Mouse (Mus musculus): ENCODE measurements around the gene Ahcyl2. TPM values are rescaled to one million over a fixed set of nuclear protein-coding genes. Genes with fewer than 3 reads are reported as not detected.

Ahcyl2 gene
- total and polyA plus RNA-seq, 3 experiments: 50.0 to 204 (median 184) TPM

DNA sequence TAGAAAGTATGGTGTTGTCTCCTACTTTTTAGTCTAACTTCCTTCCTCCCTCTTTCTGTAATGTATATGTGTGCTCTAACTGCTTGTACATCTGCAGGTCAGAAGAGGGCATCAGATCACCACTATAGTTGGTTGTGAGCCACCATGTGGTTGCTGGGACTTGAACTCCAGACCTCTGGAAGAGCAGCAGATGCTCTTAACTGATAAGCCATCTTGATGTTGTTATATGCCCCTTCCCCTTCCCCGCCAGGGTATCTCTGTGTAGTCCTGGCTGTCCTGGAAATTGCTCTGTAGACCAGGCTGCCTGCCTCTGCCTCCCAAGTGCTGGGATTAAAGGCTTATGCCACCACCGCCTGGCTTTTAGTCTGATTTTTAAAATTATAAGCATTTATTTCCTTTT lies 937 bp upstream of the Ahcyl2 start:
- peaks cover 0 to 14% of the 10 kb centered on the region in 2 experiments; a peak in 3 of 4 replicates for H3K4me1 ChIP-seq (ENCODE audit: control insufficient read depth in 1 of 2, insufficient read depth in 2 of 2)
- dilution Hi-C loops (cut with MboI; ENCODE audit: extremely low pct_ligation_motif_present, extremely low pct_unique_long_range_greater_than_20kb, low sequenced_read_pairs): no loop called here
- H3K4me3 ChIP-seq (replicated peaks in 1 of 3; ENCODE audit: low read depth in 2 of 3, low read length in 2 of 3, poor library complexity in 1 of 3): no peak overlapping the region
- H3K4me2 ChIP-seq (ENCODE audit: insufficient read depth, low read depth, poor library complexity, severe bottlenecking): no peak overlapping the region
- H3K9me3 ChIP-seq (replicated peaks; ENCODE audit: low read length): peaks cover 3% of the 10 kb centered on the region
- H3K9ac ChIP-seq (ENCODE audit: insufficient read depth, low read depth): no peak overlapping the region
- H3K79me2 ChIP-seq (replicated peaks; ENCODE audit: control insufficient read depth, extremely low read depth, insufficient read depth, poor library complexity, severe bottlenecking): peaks cover 17% of the 10 kb centered on the region
- TF ChIP-seq SMC3 (IDR thresholded peaks at IDR 0.05; ENCODE audit: low read depth, low read length) (peak; percentile 39), E2F4 (IDR thresholded peaks at IDR 0.05; ENCODE audit: insufficient replicate concordance, low read depth, low read length) (no peak), RAD21 (IDR thresholded peaks at IDR 0.05; ENCODE audit: low read depth, low read length) (peak; percentile 39), CTCF (conservative IDR thresholded peaks at IDR 0.05 in 1 of 2, IDR thresholded peaks at IDR 0.05 in 1 of 2; ENCODE audit: low read depth in 2 of 2, low read length in 2 of 2) (peak in 1 of 2 experiments; percentile 53; a peak in 2 of 4 replicates), MYC (IDR thresholded peaks at IDR 0.05; ENCODE audit: low read depth, low read length) (peak; percentile 67)
- no peak overlapping the region for H3K27ac ChIP-seq (ENCODE audit: insufficient read depth, low read depth)
- DNase-seq (ENCODE audit: extremely low read depth): no peak
- H3K27me3 ChIP-seq (replicated peaks): no peaks in the 10 kb centered on the region
- H3K36me3 ChIP-seq (replicated peaks in 1 of 2; ENCODE audit: control insufficient read depth in 1 of 2, insufficient read depth in 1 of 2, low read length in 1 of 2): peaks cover 0 to 5% of the 10 kb centered on the region in 2 experiments
- in situ Hi-C loops (cut with MboI; ENCODE audit: low pct_ligation_motif_present, low pct_unique_long_range_greater_than_20kb, low sequenced_read_pairs): loop anchor here (5.0 kb wide), 1 partner anchor 60 kb away; no protein-coding TSS in a partner anchor

DNA sequence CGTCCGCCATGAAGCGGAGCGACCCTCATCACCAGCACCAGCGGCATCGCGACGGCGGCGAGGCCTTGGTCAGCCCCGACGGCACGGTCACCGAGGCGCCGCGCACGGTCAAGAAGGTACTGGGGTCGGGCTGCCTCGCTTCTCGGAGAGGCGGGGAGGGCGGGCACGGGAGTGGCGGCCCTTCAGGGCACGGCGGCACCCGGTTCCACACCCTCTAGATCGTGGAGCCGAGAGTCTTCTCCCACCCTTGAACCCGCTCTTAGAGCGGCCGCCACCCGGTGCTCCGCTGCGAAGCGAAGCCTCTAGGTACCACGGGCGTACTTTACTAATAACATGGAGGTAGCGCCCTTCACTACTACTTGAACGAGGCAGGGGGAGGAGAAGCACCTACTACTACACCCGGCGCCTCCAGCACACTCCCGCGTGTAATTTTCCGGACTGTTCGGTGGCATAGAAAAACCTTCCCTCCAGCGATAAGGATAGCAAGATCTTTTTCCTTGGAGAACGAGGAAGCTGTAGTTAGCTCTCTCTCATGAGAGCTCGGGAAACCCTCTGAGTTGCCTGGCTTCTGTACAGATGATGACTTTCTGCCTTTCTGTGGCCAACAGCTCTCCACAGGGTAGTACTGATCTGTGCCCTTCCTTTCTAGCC lies 1.1 kb downstream of the Ahcyl2 start:
- in situ Hi-C loops (cut with MboI; ENCODE audit: low pct_ligation_motif_present, low pct_unique_long_range_greater_than_20kb, low sequenced_read_pairs): loop anchor here (5.0 kb wide), 1 partner anchor 58 kb away; no protein-coding TSS in a partner anchor
- TF ChIP-seq NRF1 (IDR thresholded peaks at IDR 0.05; ENCODE audit: low read depth, low read length): 0 out of 2 replicates have a peak, but pooled peaks have one; percentile 20
- TF ChIP-seq SMC3 (IDR thresholded peaks at IDR 0.05; ENCODE audit: low read depth, low read length): no peak
- no peak for TF ChIP-seq EP300 (IDR thresholded peaks at IDR 0.05; ENCODE audit: low read length)
- TF ChIP-seq MAX (IDR thresholded peaks at IDR 0.05; ENCODE audit: low read length): no peak
- no peak for TF ChIP-seq MYC (IDR thresholded peaks at IDR 0.05; ENCODE audit: low read depth, low read length)
- TF ChIP-seq E2F4 (IDR thresholded peaks at IDR 0.05; ENCODE audit: insufficient replicate concordance, low read depth, low read length): no peak
- TF ChIP-seq USF1 (IDR thresholded peaks at IDR 0.05; ENCODE audit: low read depth, low read length): no peak
- no peak for TF ChIP-seq USF2 (conservative IDR thresholded peaks at IDR 0.05; ENCODE audit: low read depth, low read length)
- peak; percentile 66; the same call in 1 of the 2 replicates for TF ChIP-seq MXI1 (IDR thresholded peaks at IDR 0.05; ENCODE audit: low read depth, low read length)
- TF ChIP-seq HCFC1 (IDR thresholded peaks at IDR 0.05; ENCODE audit: low read depth, low read length): no peak
- TF ChIP-seq GABPA (IDR thresholded peaks at IDR 0.05; ENCODE audit: insufficient replicate concordance, low read depth, low read length): no peak
- no peak for TF ChIP-seq ZMIZ1 (IDR thresholded peaks at IDR 0.05; ENCODE audit: low read depth, low read length)
- no peak for TF ChIP-seq CHD2 (IDR thresholded peaks at IDR 0.05; ENCODE audit: low read length)
- TF ChIP-seq JUND (conservative IDR thresholded peaks at IDR 0.05; ENCODE audit: low read depth, low read length): no peak
- peak; percentile 20; the same call in 1 of the 2 replicates for TF ChIP-seq BHLHE40 (IDR thresholded peaks at IDR 0.05; ENCODE audit: low read depth, low read length)
- no peak for TF ChIP-seq PAX5 (IDR thresholded peaks at IDR 0.05; ENCODE audit: low read length)
- no peak for TF ChIP-seq ZKSCAN1 (IDR thresholded peaks at IDR 0.05; ENCODE audit: borderline replicate concordance, low read depth, low read length)
- no peak for TF ChIP-seq NELFE (IDR thresholded peaks at IDR 0.05; ENCODE audit: low read depth, low read length)
- TF ChIP-seq JUN (IDR thresholded peaks at IDR 0.05; ENCODE audit: insufficient read depth, low read depth, low read length): no peak
- TF ChIP-seq UBTF (IDR thresholded peaks at IDR 0.05; ENCODE audit: low read depth, low read length): peak; percentile 89; the same call in 1 of the 2 replicates
- 0 out of 2 replicates have a peak, but pooled peaks have one; percentile 30 for TF ChIP-seq RCOR1 (conservative IDR thresholded peaks at IDR 0.05; ENCODE audit: low read depth, low read length)
- no peak for TF ChIP-seq ELF1 (IDR thresholded peaks at IDR 0.05; ENCODE audit: low read depth, low read length)
- no peak for TF ChIP-seq ZNF384 (IDR thresholded peaks at IDR 0.05; ENCODE audit: low read depth, low read length)
- TF ChIP-seq POLR2A (IDR thresholded peaks at IDR 0.05; ENCODE audit: low read depth, low read length): no peak
- TF ChIP-seq IRF4 (IDR thresholded peaks at IDR 0.05; ENCODE audit: low read depth, low read length): no peak
- TF ChIP-seq TCF12 (IDR thresholded peaks at IDR 0.05; ENCODE audit: low read depth, low read length): 0 out of 2 replicates have a peak, but pooled peaks have one; percentile 23
- TF ChIP-seq POLR2AphosphoS2 (IDR thresholded peaks at IDR 0.05; ENCODE audit: low read depth, low read length): no peak
- TF ChIP-seq MEF2A (IDR thresholded peaks at IDR 0.05; ENCODE audit: borderline replicate concordance, low read depth, low read length): no peak
- TF ChIP-seq SIN3A (IDR thresholded peaks at IDR 0.05; ENCODE audit: low read length): no peak; the same call in 1 of the 2 replicates

More for the DNA sequence above, 1.1 kb downstream of the Ahcyl2 start:
- peak overlapping the region; percentile 81 to 94 (median 94) for H3K4me3 ChIP-seq (replicated peaks in 1 of 3; ENCODE audit: low read depth in 2 of 3, low read length in 2 of 3, poor library complexity in 1 of 3)
- peak overlapping the region; percentile 86 for H3K9ac ChIP-seq (ENCODE audit: insufficient read depth, low read depth)
- H3K79me2 ChIP-seq (replicated peaks; ENCODE audit: control insufficient read depth, extremely low read depth, insufficient read depth, poor library complexity, severe bottlenecking): peaks cover 21% of the 10 kb centered on the region
- DNase-seq (ENCODE audit: extremely low read depth): peak; percentile 46
- no peaks in the 10 kb centered on the region for H3K27me3 ChIP-seq (replicated peaks)
- dilution Hi-C loops (cut with MboI; ENCODE audit: extremely low pct_ligation_motif_present, extremely low pct_unique_long_range_greater_than_20kb, low sequenced_read_pairs): no loop called here
- peak overlapping the region; percentile 62 for H3K27ac ChIP-seq (ENCODE audit: insufficient read depth, low read depth)
- peaks cover 3% of the 10 kb centered on the region for H3K9me3 ChIP-seq (replicated peaks; ENCODE audit: low read length)
- H3K4me1 ChIP-seq (ENCODE audit: control insufficient read depth in 1 of 2, insufficient read depth in 2 of 2): peaks cover 0 to 29% of the 10 kb centered on the region in 2 experiments; a peak in 3 of 4 replicates
- H3K36me3 ChIP-seq (replicated peaks in 1 of 2; ENCODE audit: control insufficient read depth in 1 of 2, insufficient read depth in 1 of 2, low read length in 1 of 2): peaks cover 0 to 10% of the 10 kb centered on the region in 2 experiments
- H3K4me2 ChIP-seq (ENCODE audit: insufficient read depth, low read depth, poor library complexity, severe bottlenecking): peak overlapping the region; percentile 26; the same call in 1 of the 2 replicates

All from CH12.LX (cell line).